Mouse (Mus musculus): Measurements from ENCODE around the gene Pir. TPM values are rescaled to one million over a fixed set of nuclear protein-coding genes. Genes with fewer than 3 reads are reported as not detected.

The Pir gene
- 0.58 TPM in 1 of 3 replicates, not detected in the others for total RNA-seq (2017)

GRCm38 (mm10) chrX:164269285-164269761 is at the start of gene Pir:
Pir (plus strand) TSS chrX:164269371.
- ATAC-seq (replicated peaks; ENCODE audit: insufficient number of reproducible peaks, low FRiP score, low TSS enrichment, poor library complexity, severe bottlenecking) = 0 out of 2 replicates have a peak, but pooled peaks have one; percentile 40

- ATAC-seq (replicated peaks; ENCODE audit: insufficient number of reproducible peaks, low FRiP score, low TSS enrichment, poor library complexity, severe bottlenecking) = no peak
Observed at GRCm38 (mm10) chrX:164221989-164222388, 47.2 kb upstream of the Pir start.

GRCm38 (mm10) chrX:164233380-164233779 is 35.8 kb upstream of the Pir start:
- ATAC-seq (replicated peaks; ENCODE audit: insufficient number of reproducible peaks, low FRiP score, low TSS enrichment, poor library complexity, severe bottlenecking) = no peak

GRCm38 (mm10) chrX:164245714-164246113 is 23.5 kb upstream of the Pir start:
- ATAC-seq (replicated peaks; ENCODE audit: insufficient number of reproducible peaks, low FRiP score, low TSS enrichment, poor library complexity, severe bottlenecking) = no peak

- no peak for ATAC-seq (replicated peaks; ENCODE audit: insufficient number of reproducible peaks, low FRiP score, low TSS enrichment, poor library complexity, severe bottlenecking)
Observed at GRCm38 (mm10) chrX:164246722-164247121, 22.4 kb upstream of the Pir start.

- ATAC-seq (replicated peaks; ENCODE audit: insufficient number of reproducible peaks, low FRiP score, low TSS enrichment, poor library complexity, severe bottlenecking) = peak; percentile 68
Observed at GRCm38 (mm10) chrX:164256527-164256926, 12.6 kb upstream of the Pir start.

GRCm38 (mm10) chrX:164258057-164258456 is 11.1 kb upstream of the Pir start, which contains the start of gene Bmx:
Bmx (minus strand) TSS chrX:164258193.
- no peak for ATAC-seq (replicated peaks; ENCODE audit: insufficient number of reproducible peaks, low FRiP score, low TSS enrichment, poor library complexity, severe bottlenecking)

- ATAC-seq (replicated peaks; ENCODE audit: insufficient number of reproducible peaks, low FRiP score, low TSS enrichment, poor library complexity, severe bottlenecking) = no peak
Observed at GRCm38 (mm10) chrX:164258662-164259061, 10.5 kb upstream of the Pir start.

GRCm38 (mm10) chrX:164262286-164262685 is 6.9 kb upstream of the Pir start:
- ATAC-seq (replicated peaks; ENCODE audit: insufficient number of reproducible peaks, low FRiP score, low TSS enrichment, poor library complexity, severe bottlenecking) = no peak

- no peak for ATAC-seq (replicated peaks; ENCODE audit: insufficient number of reproducible peaks, low FRiP score, low TSS enrichment, poor library complexity, severe bottlenecking)
Observed at GRCm38 (mm10) chrX:164264861-164265260, 4.3 kb upstream of the Pir start.

GRCm38 (mm10) chrX:164270603-164271002 is 1.4 kb downstream of the Pir start:
- ATAC-seq (replicated peaks; ENCODE audit: insufficient number of reproducible peaks, low FRiP score, low TSS enrichment, poor library complexity, severe bottlenecking) = no peak

- no peak for ATAC-seq (replicated peaks; ENCODE audit: insufficient number of reproducible peaks, low FRiP score, low TSS enrichment, poor library complexity, severe bottlenecking)
Observed at GRCm38 (mm10) chrX:164275536-164275935, 6.4 kb downstream of the Pir start.

- no peak for ATAC-seq (replicated peaks; ENCODE audit: insufficient number of reproducible peaks, low FRiP score, low TSS enrichment, poor library complexity, severe bottlenecking)
Observed at GRCm38 (mm10) chrX:164280918-164281647, 11.9 kb downstream of the Pir start.

GRCm38 (mm10) chrX:164283808-164284207 is 14.6 kb downstream of the Pir start:
- no peak for ATAC-seq (replicated peaks; ENCODE audit: insufficient number of reproducible peaks, low FRiP score, low TSS enrichment, poor library complexity, severe bottlenecking)

GRCm38 (mm10) chrX:164287077-164287476 is 17.9 kb downstream of the Pir start:
- no peak for ATAC-seq (replicated peaks; ENCODE audit: insufficient number of reproducible peaks, low FRiP score, low TSS enrichment, poor library complexity, severe bottlenecking)

- ATAC-seq (replicated peaks; ENCODE audit: insufficient number of reproducible peaks, low FRiP score, low TSS enrichment, poor library complexity, severe bottlenecking) = no peak
Observed at GRCm38 (mm10) chrX:164291147-164291546, 22.0 kb downstream of the Pir start.

- no peak for ATAC-seq (replicated peaks; ENCODE audit: insufficient number of reproducible peaks, low FRiP score, low TSS enrichment, poor library complexity, severe bottlenecking)
Observed at GRCm38 (mm10) chrX:164306250-164306649, 37.1 kb downstream of the Pir start.

- ATAC-seq (replicated peaks; ENCODE audit: insufficient number of reproducible peaks, low FRiP score, low TSS enrichment, poor library complexity, severe bottlenecking) = no peak
Observed at GRCm38 (mm10) chrX:164313876-164314275, 44.7 kb downstream of the Pir start.

GRCm38 (mm10) chrX:164318554-164318953 is 49.4 kb downstream of the Pir start:
- ATAC-seq (replicated peaks; ENCODE audit: insufficient number of reproducible peaks, low FRiP score, low TSS enrichment, poor library complexity, severe bottlenecking) = peak; percentile 56; the same call in 1 of the 2 replicates

GRCm38 (mm10) chrX:164320031-164320430 is 50.9 kb downstream of the Pir start:
- no peak for ATAC-seq (replicated peaks; ENCODE audit: insufficient number of reproducible peaks, low FRiP score, low TSS enrichment, poor library complexity, severe bottlenecking)
